Mouse (Mus musculus): ENCODE measurements around the gene Gramd1c.

GRCm38 (mm10) chr16:43945351-43945750 lies 117.8 kb downstream of the Gramd1c start:
- TF ChIP-seq GATA1 (IDR thresholded peaks at IDR 0.05; ENCODE audit: borderline replicate concordance, low read length) = no peak
- TF ChIP-seq FLI1 (IDR thresholded peaks at IDR 0.05; ENCODE audit: low read length) = no peak

Data from megakaryocyte, embryonic 14.5 days (primary cell).